Mouse (Mus musculus) frontal cortex, adult (tissue): ENCODE results near the gene Rtn2.
A peak's percentile ranks its signal among the peaks of the same experiment; 100 is the strongest.
"Not testable (repeated sequence)": the region's sequence is repeated elsewhere in the genome, so short reads cannot be mapped to it uniquely, and the experiment has no call there.

Experiments
- ATAC-seq: cut with Nextera tagmentation; 2 replicates; pipeline ENCODE4 v1.9.2; 2017; ENCODE audit warnings: mild to moderate bottlenecking, moderate library complexity, mixed read lengths; ENCODE audit not compliant: low TSS enrichment

Gene Rtn2

GRCm38 (mm10) chr7:19268993-19269681 is 13.3 kb upstream of the Rtn2 start:
- ATAC-seq = no peak

DNA sequence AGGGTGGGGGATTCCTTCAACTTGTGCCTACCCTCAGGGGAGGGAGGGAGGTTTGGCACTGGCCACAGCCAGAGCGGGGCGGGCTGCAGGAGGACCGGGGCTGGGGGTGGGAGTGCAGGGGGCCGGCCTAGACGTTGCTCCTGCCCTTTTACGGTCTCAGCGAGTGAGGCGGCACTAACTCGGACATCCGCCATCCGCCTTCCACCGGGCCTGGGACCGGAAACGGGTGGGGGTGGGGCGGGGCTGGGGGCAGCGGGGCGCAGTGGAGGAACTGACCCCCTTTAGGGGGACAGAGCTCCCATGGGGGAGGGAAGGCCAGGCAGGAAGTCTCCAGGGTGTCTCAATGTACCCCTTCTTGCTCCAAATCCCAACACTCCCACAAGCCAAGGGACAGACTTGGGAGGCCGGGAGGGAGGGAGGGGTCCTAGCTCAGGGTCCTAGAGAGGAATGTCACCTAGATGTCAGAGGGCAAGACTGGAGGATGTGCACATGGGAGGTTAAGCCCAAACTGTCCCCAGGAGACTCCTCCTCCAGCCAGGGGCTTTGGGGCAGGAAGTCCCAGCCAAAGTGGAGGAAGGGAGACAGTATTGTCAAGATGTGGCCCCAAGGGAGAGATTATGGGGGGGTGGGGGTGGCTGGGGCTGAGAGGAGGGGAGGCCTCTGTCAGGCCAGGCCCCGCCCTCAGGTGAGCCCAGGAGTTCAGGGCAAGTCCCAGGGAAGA is 12.5 kb upstream of the Rtn2 start:
- ATAC-seq = no peak

- no peak for ATAC-seq
Observed at GRCm38 (mm10) chr7:19270509-19271237, 11.8 kb upstream of the Rtn2 start.

- ATAC-seq = peak; percentile 89
Observed at GRCm38 (mm10) chr7:19271238-19272172, 10.9 kb upstream of the Rtn2 start, which contains the start of gene Vasp. Vasp (minus strand) TSS chr7:19271817.

DNA sequence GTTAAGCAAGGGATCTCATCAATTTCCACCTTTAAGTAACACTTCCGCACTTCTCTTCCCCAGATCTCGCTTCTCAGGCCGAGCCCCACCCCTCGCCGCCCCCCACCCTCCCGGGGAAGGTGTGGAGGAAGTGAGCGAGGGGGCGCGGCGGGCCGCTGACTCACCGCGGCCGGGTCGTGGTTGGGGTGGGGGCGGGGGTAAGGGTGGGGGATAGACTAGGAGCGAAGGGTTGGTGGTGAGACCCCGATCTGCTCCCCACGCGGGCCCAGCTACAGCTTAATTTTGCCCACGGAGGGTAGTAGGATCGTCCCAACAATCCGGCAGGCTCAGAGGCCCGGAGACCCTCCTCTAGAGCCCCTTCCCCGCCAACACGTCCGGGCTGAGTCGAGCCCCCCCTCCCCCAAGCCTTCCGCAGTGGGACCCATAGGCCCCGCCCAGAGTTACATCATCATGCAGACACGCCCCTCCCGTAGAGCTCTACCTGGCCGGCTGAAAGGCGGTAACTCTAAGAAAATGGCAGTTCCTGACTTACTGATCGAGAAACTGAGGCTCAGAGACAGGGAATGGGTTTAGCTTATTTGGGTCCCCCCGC is 10.2 kb upstream of the Rtn2 start:
- 0 out of 2 replicates have a peak, but pooled peaks have one; percentile 10 for ATAC-seq

- no peak for ATAC-seq
Observed at GRCm38 (mm10) chr7:19276253-19276652, 6.2 kb upstream of the Rtn2 start.

DNA sequence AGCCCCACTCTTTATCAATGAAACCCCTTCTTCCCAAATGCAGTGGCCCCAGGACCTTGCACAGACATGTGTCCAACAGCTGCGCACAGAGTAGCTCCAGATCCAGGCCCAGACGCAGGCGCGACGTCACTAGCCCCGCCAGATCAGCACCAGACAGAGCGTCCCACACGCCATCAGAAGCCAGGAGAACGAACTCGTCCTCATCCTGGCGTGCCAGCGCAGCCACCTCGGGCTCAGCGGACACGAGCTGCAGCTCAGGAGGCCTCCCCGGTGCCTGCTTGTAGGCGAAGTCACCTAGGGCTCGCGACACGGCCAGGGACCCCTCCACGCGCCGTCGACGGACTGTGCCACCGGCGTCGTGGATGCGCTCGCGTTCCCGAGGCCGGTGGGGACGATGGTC is 3.4 kb upstream of the Rtn2 start:
- no peak for ATAC-seq

GRCm38 (mm10) chr7:19279581-19280114 is 2.8 kb upstream of the Rtn2 start, which contains the start of gene Ppm1n:
Ppm1n (minus strand) TSS chr7:19280064.
- ATAC-seq = no peak

DNA sequence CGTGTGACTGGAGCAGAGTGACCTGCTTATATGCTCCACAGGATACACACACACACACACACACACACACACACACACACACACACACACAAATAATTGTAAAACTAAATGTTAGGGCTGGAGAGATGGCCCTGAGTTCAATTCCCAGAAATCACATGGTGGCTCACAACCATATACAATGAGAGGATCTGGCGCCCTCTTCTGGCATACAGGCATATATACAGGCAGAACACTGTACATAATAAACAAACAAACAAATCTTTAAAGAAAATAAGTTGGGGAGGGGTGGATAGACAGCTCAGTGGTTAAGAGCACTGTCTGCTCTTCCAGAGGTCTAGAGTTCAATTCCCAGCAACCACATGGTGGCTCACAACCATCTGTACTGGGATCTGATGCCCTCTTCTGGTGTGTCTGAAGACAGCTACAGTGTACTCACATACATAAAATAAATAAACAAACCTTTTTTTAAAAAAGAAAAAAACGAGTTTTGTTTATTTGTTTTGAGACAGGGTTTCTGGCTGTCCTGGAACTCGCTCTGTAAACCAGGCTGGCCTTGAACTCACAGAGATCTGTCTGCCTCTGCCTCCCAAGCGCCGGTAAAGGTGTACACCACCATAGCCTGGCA is 632 bp upstream of the Rtn2 start:
- ATAC-seq = not testable (repeated sequence)

GRCm38 (mm10) chr7:19282791-19283405 is 474 bp downstream of the Rtn2 start:
- ATAC-seq = peak; percentile 31

- ATAC-seq = peak; percentile 51; the same call in 1 of the 2 replicates
Observed at GRCm38 (mm10) chr7:19283406-19283804, 981 bp downstream of the Rtn2 start.

DNA sequence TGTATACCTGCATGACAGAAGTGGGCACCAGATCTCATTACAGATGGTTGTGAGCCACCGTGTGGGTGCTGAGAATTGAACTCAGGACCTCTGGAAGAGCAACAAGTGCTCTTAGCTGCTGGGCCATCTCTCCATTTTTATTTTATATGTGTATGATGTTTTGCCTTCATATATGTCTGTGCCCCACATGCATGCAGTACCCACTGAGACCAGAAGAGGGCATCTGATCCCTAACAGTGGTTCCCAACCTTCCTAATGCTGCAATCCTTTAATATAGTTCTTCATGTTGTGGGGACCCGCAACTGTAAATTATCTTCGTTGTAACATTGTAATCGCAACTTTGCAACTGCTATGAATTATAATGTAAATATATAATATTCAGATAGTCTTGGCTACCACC is 2.3 kb downstream of the Rtn2 start:
- no peak for ATAC-seq

- no peak for ATAC-seq
Observed at GRCm38 (mm10) chr7:19290969-19291596, 8.7 kb downstream of the Rtn2 start.

DNA sequence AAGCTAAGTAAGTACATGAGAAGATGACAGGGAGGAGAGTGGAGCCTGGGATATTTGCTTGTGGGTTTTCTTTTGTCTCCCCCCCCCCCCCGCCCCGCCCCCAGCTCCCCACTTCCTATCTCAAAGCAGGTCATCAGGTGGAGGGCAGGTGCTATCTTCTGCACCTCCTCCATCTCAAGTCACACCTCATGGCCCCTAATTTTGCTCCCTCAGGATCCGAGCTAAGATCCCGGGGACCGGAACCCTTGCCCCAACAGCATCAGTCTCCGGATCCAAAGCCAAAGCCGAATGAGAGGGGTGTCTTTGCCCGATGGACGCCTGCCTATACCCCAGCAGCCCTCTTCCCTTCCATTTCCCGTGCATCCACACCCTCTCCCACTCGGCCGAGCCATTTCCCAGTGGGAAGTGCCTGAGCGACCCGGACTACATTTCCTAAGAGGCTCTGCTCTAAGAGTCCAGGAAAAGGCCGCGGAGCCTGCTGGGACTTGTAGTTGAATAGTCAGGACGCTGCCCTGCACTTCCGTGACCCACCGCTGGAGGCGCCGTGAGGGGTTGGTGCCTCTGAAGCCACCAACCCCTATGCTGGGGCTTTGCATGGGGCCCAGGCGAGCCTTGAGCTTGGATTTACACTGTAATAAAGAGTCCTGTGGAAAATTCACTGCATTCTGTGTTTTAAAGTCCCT is 13.2 kb downstream of the Rtn2 start:
- ATAC-seq = peak; percentile 95

DNA sequence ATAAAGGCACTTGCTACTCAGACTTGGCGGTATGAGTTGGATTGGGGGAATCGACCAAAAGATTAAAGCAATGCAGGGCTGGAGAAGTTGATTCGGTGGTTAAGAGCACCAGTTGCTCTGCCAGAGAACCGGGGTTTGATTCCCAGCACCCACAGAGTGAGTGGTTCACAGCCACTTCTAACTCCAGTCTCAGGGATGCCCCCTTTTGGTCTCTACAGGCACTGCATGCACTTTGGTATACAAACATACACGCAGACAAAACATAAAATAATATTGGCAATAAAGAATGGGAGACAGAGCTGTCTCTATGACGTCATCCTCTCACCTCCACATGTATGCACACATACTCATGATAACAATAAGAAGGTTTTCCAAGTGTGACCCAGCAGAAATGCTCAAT is 14.6 kb downstream of the Rtn2 start:
- no peak for ATAC-seq

- no peak for ATAC-seq
Observed at GRCm38 (mm10) chr7:19297794-19298193, 15.4 kb downstream of the Rtn2 start.

DNA sequence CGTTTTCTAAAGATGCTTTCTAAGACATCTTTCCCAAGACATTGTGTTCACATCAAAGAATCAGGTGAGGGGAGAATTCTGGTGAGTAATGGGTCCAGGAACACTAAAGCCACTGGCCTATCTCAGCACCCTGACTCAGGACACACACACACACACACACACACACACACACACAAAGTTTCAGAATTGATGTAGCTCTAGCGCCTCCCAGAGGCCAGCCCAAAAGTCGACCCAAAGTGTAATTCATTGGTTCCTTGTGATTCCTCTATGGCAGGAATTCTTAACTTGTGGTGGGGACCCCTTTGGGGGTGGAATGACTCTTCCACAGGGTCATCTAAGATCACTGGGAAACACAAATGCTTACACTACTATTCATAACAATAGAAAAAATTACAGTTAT is 16.8 kb downstream of the Rtn2 start:
- no peak for ATAC-seq

DNA sequence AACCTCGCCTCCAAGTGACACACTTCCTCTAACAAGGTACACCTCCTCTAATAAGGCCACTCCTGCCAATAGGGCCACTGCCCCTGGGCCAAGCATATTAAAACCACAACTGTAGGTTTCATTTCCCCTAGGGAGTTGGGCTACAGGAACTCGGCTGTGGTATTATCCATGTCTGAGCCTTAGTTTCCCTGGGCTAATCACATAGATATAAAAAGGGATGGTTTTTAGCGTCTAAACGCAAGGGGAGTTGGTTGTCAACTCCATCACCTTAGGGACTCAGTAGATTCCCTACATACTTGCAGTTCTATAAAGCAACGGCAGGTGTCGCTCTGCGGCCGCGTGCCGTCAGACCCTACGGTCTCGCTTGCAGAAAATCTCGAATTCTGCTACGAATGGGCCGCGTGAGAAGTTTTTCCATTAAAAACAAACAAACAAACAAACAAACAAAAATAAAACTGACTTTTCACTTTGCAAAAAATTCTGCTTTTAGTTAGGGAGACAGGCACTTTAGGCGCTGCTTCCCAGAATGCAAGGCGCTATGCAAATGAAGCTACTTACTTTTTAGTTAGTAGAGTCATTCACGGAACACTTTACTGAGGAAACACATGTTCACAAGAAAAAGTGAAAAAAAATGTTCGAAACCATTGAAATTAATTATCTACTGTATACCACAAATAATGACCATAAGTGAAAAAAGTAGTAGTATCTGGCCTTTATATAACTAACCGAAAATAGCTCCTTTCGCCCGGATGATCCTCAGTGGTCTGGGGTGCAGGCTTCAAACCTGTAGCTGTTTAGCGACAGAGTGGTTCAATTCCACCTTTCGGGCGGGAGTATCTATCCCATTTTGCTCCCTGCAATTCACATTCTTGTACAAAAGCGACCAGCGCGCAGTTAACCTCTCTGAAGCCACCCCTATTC is 18.3 kb downstream of the Rtn2 start:
- peak; percentile 77 for ATAC-seq
